10 mouse cellular contexts compared by ENCODE assay signal in genomic region chr11:99310882-99311281, GRCm38 (mm10). TPM values are rescaled to one million over a fixed set of nuclear protein-coding genes. Genes with fewer than 3 reads are reported as not detected.
A peak's percentile ranks its signal among the peaks of the same experiment; 100 is the strongest.
DNase-seq lines count a peak whose midpoint lies in the region; ATAC-seq lines count a peak whose summit lies in the region.
"Had no signal": no experiment of that assay in that cellular context is flagged by ENCODE, and none has a peak within 500 bp of the region (broad histone marks: within the 10 kb centered on the region; RNA-seq: fewer than 3 reads in every experiment).

No protein-coding gene starts in this region.

- peak; percentile 8 to 10 for DNase-seq in kidney, postnatal 36 days
- no peak for DNase-seq in kidney, postnatal 10 days
- DNase-seq in T-cell, adult 2 months (ENCODE audit: low spot score): peak; percentile 39
- peak; percentile 18 for DNase-seq in lung, postnatal 10 days
- DNase-seq in frontal cortex, postnatal 36 days (ENCODE audit: low spot score in 2 of 2): no peak
- DNase-seq in spleen, postnatal 10 days (ENCODE audit: low spot score in 2 of 2): no peak

- peak; percentile 32 for ATAC-seq in CD4-positive, CD25-positive, alpha-beta regulatory T cell, adult 4 months
- ATAC-seq in inflammation-experienced regulatory T-cells, adult 6 months: no peak

RNA-seq across cellular contexts. Expression of gene Krt25, which starts 11.9 kb away (rescaled TPM):
- polyA plus RNA-seq in CD4-positive, CD25-positive, alpha-beta regulatory T cell, adult 4 months (2017; shearing (Covaris generic)): not detected
- not detected for polyA plus RNA-seq in inflammation-experienced regulatory T-cells, adult 6 months (2017; shearing (Covaris generic))
- polyA plus RNA-seq: midbrain, embryonic 12.5 days had no signal

RNA-seq across cellular contexts. Expression of gene Krt24, which starts 25.8 kb away (rescaled TPM):
- not detected for polyA plus RNA-seq in CD4-positive, CD25-positive, alpha-beta regulatory T cell, adult 4 months (2017; shearing (Covaris generic))
- polyA plus RNA-seq in inflammation-experienced regulatory T-cells, adult 6 months (2017; shearing (Covaris generic)): not detected
- polyA plus RNA-seq: midbrain, embryonic 12.5 days had no signal

RNA-seq across cellular contexts. Expression of gene Krt26, which starts 26.9 kb away (rescaled TPM):
- not detected for polyA plus RNA-seq in CD4-positive, CD25-positive, alpha-beta regulatory T cell, adult 4 months (2017; shearing (Covaris generic))
- not detected for polyA plus RNA-seq in inflammation-experienced regulatory T-cells, adult 6 months (2017; shearing (Covaris generic))
- polyA plus RNA-seq: embryonic facial prominence, embryonic 13.5 days had no signal

RNA-seq across cellular contexts. Expression of gene Krt27, which starts 40.0 kb away (rescaled TPM):
- polyA plus RNA-seq in CD4-positive, CD25-positive, alpha-beta regulatory T cell, adult 4 months (2017; shearing (Covaris generic)): not detected
- polyA plus RNA-seq in inflammation-experienced regulatory T-cells, adult 6 months (2017; shearing (Covaris generic)): not detected
- polyA plus RNA-seq: midbrain, embryonic 12.5 days had no signal

Comparison
In these comparisons a context has a peak if more than half of its experiments do, and no peak if none do; other contexts are left out.
1. DNase-seq: peak in kidney, postnatal 36 days (2 of 2), T-cell, adult 2 months (single experiment) and lung, postnatal 10 days (single experiment); none in kidney, postnatal 10 days (single experiment), frontal cortex, postnatal 36 days (0 of 2) and spleen, postnatal 10 days (0 of 2).